Mouse (Mus musculus): Measurements from ENCODE around the gene Otub1. TPM values are rescaled to one million over a fixed set of nuclear protein-coding genes. Genes with fewer than 3 reads are reported as not detected.
A peak's percentile ranks its signal among the peaks of the same experiment; 100 is the strongest.

Otub1 gene
- polyA plus RNA-seq, 1 experiment = 112 TPM

DNA sequence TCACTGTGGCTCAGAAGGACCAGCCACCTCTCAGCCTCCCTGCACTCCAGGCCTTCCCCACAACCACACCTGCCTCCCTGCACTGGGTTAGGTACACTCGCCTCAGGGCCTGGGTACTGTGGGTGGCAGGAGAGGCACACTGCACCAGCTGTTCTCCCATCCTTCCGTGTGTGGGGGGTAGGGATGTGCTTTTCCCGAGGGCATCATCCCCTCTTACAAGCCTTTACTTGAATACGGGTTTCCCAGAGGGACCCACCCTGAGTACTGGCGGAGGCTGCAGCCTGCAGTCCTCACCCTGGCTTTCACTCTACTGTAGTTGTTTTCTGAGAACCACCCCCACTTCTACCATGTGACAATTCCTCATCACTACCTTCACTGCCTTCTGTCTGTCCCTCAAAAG, 19.0 kb downstream of the Otub1 start:
- Histone ChIP-seq H3ac (ENCODE audit: control insufficient read depth, insufficient read length) (no peak overlapping the region), H3K4me3 (no peak overlapping the region), H3K36me3 (ENCODE audit: control insufficient read depth, insufficient read depth) (no peaks in the 10 kb centered on the region), H3K79me2 (ENCODE audit: control insufficient read depth, insufficient read depth) (no peaks in the 10 kb centered on the region), H3K27me3 (ENCODE audit: control insufficient read depth, insufficient read depth, insufficient read length) (no peaks in the 10 kb centered on the region), H3K4me2 (ENCODE audit: low read depth) (no peak overlapping the region)
- TF ChIP-seq REST (IDR thresholded peaks at IDR 0.05; ENCODE audit: insufficient read depth, insufficient read length) (no peak), MYOD1 (IDR thresholded peaks at IDR 0.05; ENCODE audit: control insufficient read depth in 1 of 3, insufficient read length in 2 of 3, low read depth in 2 of 3) (peak in 1 of 3 experiments; percentile 17)

DNA sequence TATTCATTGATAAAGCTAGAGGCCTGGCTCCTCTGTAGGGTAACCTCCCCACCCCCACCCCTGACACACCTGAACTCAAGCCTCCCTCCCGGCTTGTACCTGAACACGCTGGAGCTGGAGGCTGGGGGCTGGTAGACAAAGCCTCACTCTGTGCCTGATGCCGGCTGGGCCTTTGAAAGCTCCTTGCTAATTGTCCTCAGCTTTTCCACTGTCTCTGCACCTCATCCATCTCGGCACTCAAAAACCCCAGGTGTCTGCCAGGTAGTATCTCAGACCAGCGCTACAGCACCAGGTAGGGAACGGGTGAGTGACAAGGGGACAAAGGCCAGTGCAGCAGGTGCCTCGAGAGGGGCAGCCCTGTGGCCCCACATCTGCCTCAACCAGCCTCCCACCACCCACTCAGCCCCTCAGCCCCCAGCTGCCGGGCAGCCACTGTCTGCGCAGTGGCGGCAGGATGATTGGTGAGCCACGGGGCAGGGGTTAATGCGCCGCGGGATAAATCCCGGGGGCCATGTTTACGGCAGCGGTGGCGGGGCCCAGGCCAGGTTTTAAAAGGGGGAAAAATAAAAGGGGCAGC, 20.3 kb downstream of the Otub1 start:
- H3ac ChIP-seq (ENCODE audit: control insufficient read depth, insufficient read length) = no peak overlapping the region
- H3K36me3 ChIP-seq (ENCODE audit: control insufficient read depth, insufficient read depth) = no peaks in the 10 kb centered on the region
- no peak overlapping the region for H3K4me3 ChIP-seq
- no peaks in the 10 kb centered on the region for H3K27me3 ChIP-seq (ENCODE audit: control insufficient read depth, insufficient read depth, insufficient read length)
- TF ChIP-seq MYOD1 (IDR thresholded peaks at IDR 0.05; ENCODE audit: control insufficient read depth in 1 of 3, insufficient read length in 2 of 3, low read depth in 2 of 3) (no peak), E2F4 (IDR thresholded peaks at IDR 0.05; ENCODE audit: insufficient read depth) (no peak)
- H3K4me2 ChIP-seq (ENCODE audit: low read depth) = no peak overlapping the region
- H3K79me2 ChIP-seq (ENCODE audit: control insufficient read depth, insufficient read depth) = no peaks in the 10 kb centered on the region

DNA sequence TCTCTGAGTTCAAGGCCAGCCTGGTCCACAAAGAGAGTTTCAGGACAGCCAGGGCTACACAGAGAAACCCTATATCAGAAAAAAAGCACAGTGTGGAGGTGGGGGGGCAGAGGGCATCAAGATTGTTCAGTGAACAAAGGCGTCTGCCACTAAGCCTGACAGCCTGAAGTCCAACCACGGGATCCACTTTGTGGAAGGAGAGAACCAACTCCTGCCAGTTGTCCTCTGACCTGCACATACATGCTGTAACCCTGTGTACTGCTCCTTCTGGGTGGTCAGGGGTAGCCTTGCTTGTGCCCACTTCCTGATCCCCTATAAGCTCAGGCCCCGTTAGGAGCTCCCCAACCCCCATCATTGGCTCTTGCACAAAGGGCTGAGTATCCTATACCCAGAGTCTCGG, 21.1 kb downstream of the Otub1 start:
- no peaks in the 10 kb centered on the region for H3K36me3 ChIP-seq (ENCODE audit: control insufficient read depth, insufficient read depth)
- no peak overlapping the region for H3K4me3 ChIP-seq
- H3K79me2 ChIP-seq (ENCODE audit: control insufficient read depth, insufficient read depth) = no peaks in the 10 kb centered on the region
- TF ChIP-seq SRF (IDR thresholded peaks at IDR 0.05; ENCODE audit: control insufficient read depth, insufficient read length, low read depth) (no peak), E2F4 (IDR thresholded peaks at IDR 0.05; ENCODE audit: insufficient read depth) (no peak), USF1 (IDR thresholded peaks at IDR 0.05; ENCODE audit: low read depth) (no peak)
- H3K27me3 ChIP-seq (ENCODE audit: control insufficient read depth, insufficient read depth, insufficient read length) = no peaks in the 10 kb centered on the region
- H3ac ChIP-seq (ENCODE audit: control insufficient read depth, insufficient read length) = no peak overlapping the region
- no peak overlapping the region for H3K4me2 ChIP-seq (ENCODE audit: low read depth)

DNA sequence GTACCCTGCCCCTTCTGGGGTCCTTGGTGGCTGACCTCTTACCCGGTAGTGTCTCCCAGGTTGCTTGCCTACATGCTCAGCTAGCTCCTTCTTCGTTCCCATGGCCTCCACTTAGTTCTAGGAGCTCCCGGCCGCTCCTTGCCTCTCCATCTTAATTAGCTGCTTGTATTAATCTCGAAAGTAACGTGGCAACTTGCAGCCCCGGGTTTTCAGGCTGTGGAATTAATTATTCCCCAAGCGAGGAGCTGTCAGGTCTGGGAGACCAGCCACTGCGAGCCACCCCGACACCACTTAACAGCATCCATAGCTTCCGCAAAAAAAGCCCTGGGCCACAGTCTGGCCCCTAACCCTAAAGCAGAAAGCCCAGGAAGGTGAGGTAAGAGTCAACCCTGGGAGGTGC, 22.7 kb downstream of the Otub1 start:
- TF ChIP-seq POLR2AphosphoS2 (IDR thresholded peaks at IDR 0.05; ENCODE audit: insufficient read length, low read depth) (no peak), SRF (IDR thresholded peaks at IDR 0.05; ENCODE audit: control insufficient read depth, insufficient read length, low read depth) (no peak), MYOD1 (IDR thresholded peaks at IDR 0.05; ENCODE audit: control insufficient read depth in 1 of 3, insufficient read length in 2 of 3, low read depth in 2 of 3) (no peak), POLR2A (IDR thresholded peaks at IDR 0.05; ENCODE audit: insufficient read length, low read depth) (no peak), MAX (IDR thresholded peaks at IDR 0.05; ENCODE audit: low read depth) (no peak), USF1 (IDR thresholded peaks at IDR 0.05; ENCODE audit: low read depth) (no peak), E2F4 (IDR thresholded peaks at IDR 0.05; ENCODE audit: insufficient read depth) (no peak), TCF12 (IDR thresholded peaks at IDR 0.05; ENCODE audit: insufficient read depth, poor library complexity, severe bottlenecking) (no peak), TCF3 (IDR thresholded peaks at IDR 0.05; ENCODE audit: insufficient read length, low read depth) (no peak), CEBPB (IDR thresholded peaks at IDR 0.05; ENCODE audit: insufficient read depth, poor library complexity, severe bottlenecking) (no peak), REST (IDR thresholded peaks at IDR 0.05; ENCODE audit: insufficient read depth, insufficient read length) (no peak), MYOG (IDR thresholded peaks at IDR 0.05; ENCODE audit: control insufficient read depth in 1 of 3, insufficient read depth in 1 of 3, insufficient read length in 2 of 3, low read depth in 2 of 3) (no peak)
- Histone ChIP-seq H3K79me2 (ENCODE audit: control insufficient read depth, insufficient read depth) (no peaks in the 10 kb centered on the region), H3K27me3 (ENCODE audit: control insufficient read depth, insufficient read depth, insufficient read length) (no peaks in the 10 kb centered on the region)

DNA sequence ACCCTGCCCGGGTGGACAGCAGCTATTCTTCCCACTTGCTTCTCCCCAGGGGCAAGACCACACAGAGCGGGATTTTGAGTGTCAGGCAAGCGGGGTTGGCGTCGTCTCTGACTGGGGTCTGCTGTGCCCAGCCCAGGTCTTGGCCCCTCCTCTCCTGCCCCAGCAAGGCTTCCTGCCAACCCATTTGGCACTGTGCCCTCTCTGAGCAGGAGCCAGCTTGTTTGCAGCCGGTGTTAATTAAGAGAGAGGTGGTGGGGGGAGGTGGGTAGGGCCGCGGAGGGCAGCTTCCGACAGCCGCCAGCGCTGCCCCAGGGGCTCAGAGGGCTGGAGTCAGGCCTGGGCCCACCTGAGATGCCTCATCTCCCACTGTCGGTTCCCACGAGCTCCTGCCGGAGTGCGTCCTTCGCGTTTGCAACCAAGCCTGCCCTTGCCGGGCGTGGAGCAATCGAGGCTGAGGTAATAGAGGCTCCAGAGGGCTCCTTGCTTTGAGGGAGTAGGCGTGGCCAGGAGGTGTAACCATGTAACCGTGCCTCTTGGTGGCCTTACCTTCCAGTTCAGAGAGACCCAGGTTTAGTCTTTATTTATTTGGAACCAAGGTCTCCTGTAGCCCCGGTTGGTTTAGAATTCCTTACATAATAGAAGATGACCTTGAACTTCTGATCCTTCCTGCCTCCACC, 23.7 kb downstream of the Otub1 start:
- TF ChIP-seq POLR2AphosphoS2 (IDR thresholded peaks at IDR 0.05; ENCODE audit: insufficient read length, low read depth) = no peak
- no peak for TF ChIP-seq REST (IDR thresholded peaks at IDR 0.05; ENCODE audit: insufficient read depth, insufficient read length)
- no peak overlapping the region for H3K4me3 ChIP-seq
- no peak overlapping the region for H3K4me2 ChIP-seq (ENCODE audit: low read depth)
- no peaks in the 10 kb centered on the region for H3K79me2 ChIP-seq (ENCODE audit: control insufficient read depth, insufficient read depth)
- no peaks in the 10 kb centered on the region for H3K36me3 ChIP-seq (ENCODE audit: control insufficient read depth, insufficient read depth)
- no peaks in the 10 kb centered on the region for H3K27me3 ChIP-seq (ENCODE audit: control insufficient read depth, insufficient read depth, insufficient read length)
- no peak overlapping the region for H3ac ChIP-seq (ENCODE audit: control insufficient read depth, insufficient read length)

More for the DNA sequence above, 22.7 kb downstream of the Otub1 start:
- no peak overlapping the region for H3K4me3 ChIP-seq
- H3K4me2 ChIP-seq (ENCODE audit: low read depth) = no peak overlapping the region
- H3ac ChIP-seq (ENCODE audit: control insufficient read depth, insufficient read length) = no peak overlapping the region
- no peaks in the 10 kb centered on the region for H3K36me3 ChIP-seq (ENCODE audit: control insufficient read depth, insufficient read depth)

DNA sequence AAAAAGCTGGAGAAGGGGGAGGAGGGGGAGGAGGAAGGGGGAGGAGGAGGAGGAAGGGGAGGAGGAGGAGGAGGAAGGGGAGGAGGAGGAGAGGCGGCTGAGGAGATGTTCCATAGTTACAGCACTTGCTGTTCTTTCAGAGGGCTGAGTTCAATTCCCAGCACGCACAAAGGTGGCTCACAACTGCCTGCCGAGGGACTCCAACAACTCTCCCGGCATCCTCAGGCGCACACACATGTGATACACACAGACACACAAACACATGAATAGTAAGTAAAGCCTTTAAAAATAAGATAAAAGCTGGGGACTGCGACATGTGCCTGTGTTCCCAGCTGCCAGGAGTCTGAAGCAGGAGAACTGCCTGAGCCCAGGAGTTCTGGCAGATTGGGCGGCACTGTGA, 24.6 kb downstream of the Otub1 start:
- Histone ChIP-seq H3K4me2 (ENCODE audit: low read depth) (no peak overlapping the region), H3K79me2 (ENCODE audit: control insufficient read depth, insufficient read depth) (no peaks in the 10 kb centered on the region), H3K27me3 (ENCODE audit: control insufficient read depth, insufficient read depth, insufficient read length) (no peaks in the 10 kb centered on the region), H3K4me3 (no peak overlapping the region), H3K36me3 (ENCODE audit: control insufficient read depth, insufficient read depth) (no peaks in the 10 kb centered on the region), H3ac (ENCODE audit: control insufficient read depth, insufficient read length) (no peak overlapping the region)
- TF ChIP-seq USF1 (IDR thresholded peaks at IDR 0.05; ENCODE audit: low read depth) (no peak), REST (IDR thresholded peaks at IDR 0.05; ENCODE audit: insufficient read depth, insufficient read length) (no peak), MAX (IDR thresholded peaks at IDR 0.05; ENCODE audit: low read depth) (no peak), TCF12 (IDR thresholded peaks at IDR 0.05; ENCODE audit: insufficient read depth, poor library complexity, severe bottlenecking) (no peak), MYOG (IDR thresholded peaks at IDR 0.05; ENCODE audit: control insufficient read depth in 1 of 3, insufficient read depth in 1 of 3, insufficient read length in 2 of 3, low read depth in 2 of 3) (no peak), CEBPB (IDR thresholded peaks at IDR 0.05; ENCODE audit: insufficient read depth, poor library complexity, severe bottlenecking) (no peak), POLR2AphosphoS2 (IDR thresholded peaks at IDR 0.05; ENCODE audit: insufficient read length, low read depth) (no peak), E2F4 (IDR thresholded peaks at IDR 0.05; ENCODE audit: insufficient read depth) (no peak), TCF3 (IDR thresholded peaks at IDR 0.05; ENCODE audit: insufficient read length, low read depth) (no peak)

All from myocyte (in vitro differentiated cells).